Comparison of ENCODE assay signal across 11 mouse cellular contexts in the genomic region with DNA sequence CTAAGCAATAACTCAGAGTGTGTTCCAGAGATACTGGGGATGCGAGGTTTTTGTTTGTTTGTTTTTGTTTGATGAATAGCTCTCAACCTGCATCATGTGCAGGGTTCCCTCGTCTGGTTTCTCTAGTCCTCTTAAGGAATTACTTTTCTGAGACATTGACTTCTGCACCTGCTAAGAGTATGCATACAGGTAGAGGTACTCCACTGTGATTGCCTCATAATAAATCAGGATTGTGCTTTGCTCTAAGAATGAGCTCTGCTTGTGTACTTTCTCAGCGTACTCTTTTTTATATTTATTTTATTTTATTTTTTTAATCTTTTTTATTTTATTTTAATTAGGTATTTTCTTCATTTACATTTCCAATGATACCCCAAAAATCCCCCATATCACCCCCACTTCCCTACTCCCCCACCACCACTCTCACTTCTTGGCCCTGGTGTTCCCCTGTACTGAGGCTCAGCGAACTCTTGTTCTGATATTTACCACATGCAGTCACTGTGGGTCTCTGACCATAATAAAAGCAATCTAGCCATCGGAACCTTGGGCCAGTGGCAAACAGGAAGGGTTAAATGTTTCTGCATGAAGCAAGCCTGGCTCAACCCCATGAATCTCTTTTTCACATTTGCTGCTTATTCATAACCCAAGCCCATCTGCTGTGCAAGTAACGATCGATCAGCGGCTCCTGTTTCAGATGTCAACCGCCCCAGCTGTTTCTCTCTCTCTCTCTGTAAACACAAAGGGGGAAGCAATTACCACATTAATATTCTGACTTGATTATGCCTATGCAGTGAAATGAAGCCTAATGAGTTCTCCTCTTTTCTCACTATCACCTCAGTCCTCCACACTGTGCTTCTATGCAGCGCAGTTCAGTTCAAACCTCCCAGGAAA.
DNase-seq lines count a peak whose midpoint lies in the region; ATAC-seq and TF ChIP-seq lines count a peak whose summit lies in the region.
"Had no signal": no experiment of that assay in that cellular context is flagged by ENCODE, and none has a peak within 500 bp of the region (broad histone marks: within the 10 kb centered on the region; RNA-seq: fewer than 3 reads in every experiment).

No protein-coding gene starts in this region.

- peak; percentile 26 for DNase-seq in embryo, embryonic 10.5 days (ENCODE audit: low spot score)
- DNase-seq in embryo, embryonic 9.5 days (ENCODE audit: extremely low spot score) = no peak
- peak; percentile 86 for DNase-seq in brain, embryonic 14.5 days (ENCODE audit: low read depth)
- peak; percentile 36 for DNase-seq in hindbrain, embryonic 10.5 days (ENCODE audit: low spot score)
- DNase-seq in spleen, postnatal 4 days (ENCODE audit: low spot score in 2 of 2) = no peak
- no peak for DNase-seq in left cerebral cortex, postnatal 36 days (ENCODE audit: low spot score in 2 of 2)
- no peak for DNase-seq in adrenal gland, adult 18-20 months (ENCODE audit: low spot score in 2 of 2)
- DNase-seq: cerebellum, postnatal 10 days; lung, postnatal 36 days had no signal

- H3K4me2 ChIP-seq in midbrain, embryonic 12.5 days (replicated peaks) = no peak overlapping the region; the same call in 1 of the 2 replicates
- H3K4me2 ChIP-seq: limb, embryonic 15.5 days had no signal

- H3K9me3 ChIP-seq in hindbrain, embryonic 10.5 days = no peaks in the 10 kb centered on the region
- H3K9me3 ChIP-seq in midbrain, embryonic 12.5 days = no peaks in the 10 kb centered on the region
- H3K9me3 ChIP-seq: limb, embryonic 15.5 days had no signal

- no peak for TF ChIP-seq CTCF in brain, embryonic 14.5 days (IDR thresholded peaks at IDR 0.05; ENCODE audit: borderline replicate concordance, extremely low read depth, insufficient read depth, insufficient read length)

- no peak for TF ChIP-seq POLR2A in brain, embryonic 14.5 days (IDR thresholded peaks at IDR 0.05; ENCODE audit: borderline replicate concordance, extremely low read depth, insufficient read depth, insufficient read length, poor library complexity, severe bottlenecking)

- H3K27ac ChIP-seq in hindbrain, embryonic 10.5 days = peak overlapping the region; percentile 40; the same call in 1 of the 2 replicates
- H3K27ac ChIP-seq in midbrain, embryonic 12.5 days (replicated peaks) = no peak overlapping the region
- H3K27ac ChIP-seq: limb, embryonic 15.5 days had no signal

- H3K9ac ChIP-seq in midbrain, embryonic 12.5 days (replicated peaks) = no peak overlapping the region
- H3K9ac ChIP-seq: limb, embryonic 15.5 days had no signal

- intact Hi-C loops in left cerebral cortex, postnatal 36 days (cut with DNase I) = no loop called here

- H3K4me1 ChIP-seq in hindbrain, embryonic 10.5 days (replicated peaks) = peaks cover 5% of the 10 kb centered on the region; the same call in 1 of the 2 replicates
- no peaks in the 10 kb centered on the region for H3K4me1 ChIP-seq in midbrain, embryonic 12.5 days
- H3K4me1 ChIP-seq: limb, embryonic 15.5 days had no signal

- H3K36me3 ChIP-seq in hindbrain, embryonic 10.5 days = no peaks in the 10 kb centered on the region
- no peaks in the 10 kb centered on the region for H3K36me3 ChIP-seq in midbrain, embryonic 12.5 days
- H3K36me3 ChIP-seq: limb, embryonic 15.5 days had no signal

- H3K27me3 ChIP-seq in hindbrain, embryonic 10.5 days (ENCODE audit: insufficient read depth, poor library complexity, severe bottlenecking) = no peaks in the 10 kb centered on the region
- H3K27me3 ChIP-seq in midbrain, embryonic 12.5 days = no peaks in the 10 kb centered on the region
- H3K27me3 ChIP-seq: limb, embryonic 15.5 days had no signal

- ATAC-seq in midbrain, embryonic 12.5 days (ENCODE audit: low FRiP score, low read depth) = peak; percentile 82

- WGBS in hindbrain, embryonic 10.5 days = 72% methylated on average over 10 of the region's 10 CpGs
- WGBS in midbrain, embryonic 12.5 days = 67% methylated on average over 10 of the region's 10 CpGs

- no peak overlapping the region for H3K4me3 ChIP-seq in hindbrain, embryonic 10.5 days
- H3K4me3 ChIP-seq in midbrain, embryonic 12.5 days = no peak overlapping the region
- H3K4me3 ChIP-seq: limb, embryonic 15.5 days had no signal

Comparison
In these comparisons a context has a peak if more than half of its experiments do, and no peak if none do; other contexts are left out.
1. DNase-seq: peak in embryo, embryonic 10.5 days (single experiment), brain, embryonic 14.5 days (single experiment) and hindbrain, embryonic 10.5 days (single experiment); none in embryo, embryonic 9.5 days (single experiment), spleen, postnatal 4 days (0 of 2), left cerebral cortex, postnatal 36 days (0 of 2) and adrenal gland, adult 18-20 months (0 of 2).